Mouse (Mus musculus): ENCODE data around the gene Npepl1. TPM values are rescaled to one million over a fixed set of nuclear protein-coding genes. Genes with fewer than 3 reads are reported as not detected.
A peak's percentile ranks its signal among the peaks of the same experiment; 100 is the strongest.

Npepl1 gene
- total RNA-seq (2021): 65.4 and 71.0 TPM in 2 replicates
- long read RNA-seq, experiment 1, transcript Npepl1-201 (12 exons, 2,467 nt): major isoform, 130 of 197 reads
- long read RNA-seq, experiment 1, partial matches to known transcripts: 11 of 197 reads
- long read RNA-seq, experiment 1, other reads (novel, unspliced or antisense): 56 of 197 reads
- long read RNA-seq, experiment 2, transcript Npepl1-201 (12 exons, 2,467 nt): major isoform, 82 of 159 reads
- long read RNA-seq, experiment 2, partial matches to known transcripts: 12 of 159 reads
- long read RNA-seq, experiment 2, other reads (novel, unspliced or antisense): 65 of 159 reads

GRCm38 (mm10) chr2:174109991-174110782 is at the start of gene Npepl1:
Gene Npepl1 (plus strand): TSS chr2:174110349.
- DNase-seq: peak; percentile 84

DNA sequence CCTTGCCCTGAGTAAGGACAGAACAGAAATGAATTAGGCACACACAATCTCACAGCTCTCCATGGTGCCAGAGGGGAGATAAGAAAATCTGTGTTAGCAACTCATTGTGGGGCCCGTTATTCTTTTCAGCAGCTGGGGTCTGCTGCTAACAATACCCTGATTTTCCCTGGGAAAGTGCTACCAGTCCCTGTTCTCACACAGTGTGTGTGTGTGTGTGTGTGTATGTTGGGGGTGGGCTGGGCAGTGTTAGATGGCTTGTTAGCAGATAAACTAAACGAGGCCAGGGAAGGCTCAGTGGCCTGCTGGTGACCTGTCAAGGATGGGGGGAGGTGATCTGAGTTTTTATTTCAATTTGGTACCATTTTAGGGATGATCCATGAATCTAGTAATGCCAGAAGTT is 48.9 kb upstream of the Npepl1 start:
- DNase-seq: no peak

GRCm38 (mm10) chr2:174063074-174063473 is 47.1 kb upstream of the Npepl1 start:
- DNase-seq: no peak

DNA sequence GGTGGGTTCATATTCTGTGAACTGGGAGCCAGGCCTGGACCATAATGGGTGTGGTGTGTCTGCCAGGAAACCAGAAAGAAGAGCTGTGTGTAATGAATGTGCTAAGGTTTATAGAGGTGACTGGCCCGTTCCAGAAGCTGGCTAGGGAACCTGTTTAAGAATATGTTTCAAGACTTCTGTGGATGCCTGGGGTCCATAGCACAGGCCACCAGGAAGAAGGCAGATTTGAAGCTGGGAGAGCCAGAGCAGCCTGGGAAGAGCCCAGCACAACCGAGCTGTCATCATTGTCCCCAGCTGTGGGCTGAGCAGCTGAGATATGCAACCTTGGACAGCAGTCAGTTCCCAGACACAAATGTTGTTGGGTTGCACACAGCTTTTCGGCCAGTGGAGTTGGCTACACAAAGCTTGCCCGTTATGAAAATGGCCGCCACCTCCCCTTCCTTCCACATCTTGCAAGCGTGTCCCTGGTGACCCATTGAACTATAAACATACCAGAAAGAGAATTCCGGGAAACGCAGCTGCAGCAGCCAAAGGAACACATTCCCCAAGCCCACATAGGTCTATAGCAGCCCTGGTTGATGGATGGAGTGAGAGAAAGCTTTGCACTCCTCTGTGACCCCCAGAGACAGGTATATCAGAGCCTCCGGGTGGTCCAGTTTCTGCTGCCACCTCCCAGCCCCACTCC is 46.5 kb upstream of the Npepl1 start:
- DNase-seq: no peak

GRCm38 (mm10) chr2:174067793-174068419 is 42.2 kb upstream of the Npepl1 start:
- no peak for DNase-seq

- DNase-seq: no peak
Observed at GRCm38 (mm10) chr2:174069532-174070049, 40.6 kb upstream of the Npepl1 start.

GRCm38 (mm10) chr2:174071406-174071805 is 38.7 kb upstream of the Npepl1 start:
- DNase-seq: peak; percentile 60

- peak; percentile 30 for DNase-seq
Observed at GRCm38 (mm10) chr2:174073156-174073790, 36.9 kb upstream of the Npepl1 start.

GRCm38 (mm10) chr2:174074621-174075020 is 35.5 kb upstream of the Npepl1 start:
- DNase-seq: peak; percentile 24

DNA sequence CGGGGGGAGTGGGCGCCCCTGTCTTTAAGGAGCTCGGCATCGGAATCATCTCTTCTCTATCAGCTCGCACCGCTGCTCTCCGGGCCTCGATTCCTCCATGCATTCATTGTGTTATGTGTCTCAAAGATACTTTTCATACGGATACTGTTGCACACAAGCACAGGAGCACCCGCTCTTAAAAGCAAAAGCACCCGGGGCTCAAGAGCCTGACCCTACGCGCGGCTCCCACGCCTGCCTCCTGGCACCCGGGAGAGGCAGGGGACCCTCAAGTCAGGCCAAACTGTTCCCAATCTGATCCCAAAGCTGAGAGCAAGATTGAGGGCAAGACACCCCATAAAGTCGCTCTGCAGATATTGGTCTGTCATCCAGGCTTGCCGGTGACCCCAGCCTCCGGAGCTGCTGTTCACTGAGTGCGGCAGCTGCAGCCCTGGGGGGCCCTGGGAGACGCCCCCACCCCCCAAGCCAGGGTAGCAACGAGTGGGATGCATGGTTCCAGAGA is 35.0 kb upstream of the Npepl1 start:
- DNase-seq: peak; percentile 19

- DNase-seq: peak; percentile 97
Observed at GRCm38 (mm10) chr2:174075673-174076432, 34.3 kb upstream of the Npepl1 start, which contains the start of gene Stx16. Gene Stx16 (plus strand): TSS chr2:174076308.

DNA sequence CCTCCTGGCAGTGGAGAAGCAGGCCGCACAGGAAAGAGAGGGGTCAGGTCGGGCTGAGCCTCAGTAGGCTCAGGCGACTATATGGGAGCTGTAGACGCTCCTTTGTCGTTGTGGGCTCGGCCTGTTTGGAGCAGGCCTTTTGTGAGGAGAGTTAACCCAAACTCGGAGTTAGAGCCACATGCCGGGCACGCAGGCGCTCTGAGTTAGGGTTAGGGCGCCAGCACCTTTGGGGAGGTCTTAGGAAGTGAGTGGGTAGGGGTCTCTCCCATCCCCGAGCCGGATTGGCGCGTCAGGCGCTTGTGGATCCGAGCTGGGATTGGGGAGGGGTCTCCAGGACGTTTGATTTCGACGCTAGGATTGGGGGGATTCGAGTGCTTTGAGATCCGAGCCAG is 33.7 kb upstream of the Npepl1 start:
- no peak for DNase-seq

- peak; percentile 45 for DNase-seq
Observed at GRCm38 (mm10) chr2:174077004-174077695, 33.0 kb upstream of the Npepl1 start.

GRCm38 (mm10) chr2:174077776-174078338 is 32.3 kb upstream of the Npepl1 start:
- no peak for DNase-seq

GRCm38 (mm10) chr2:174081833-174082232 is 28.3 kb upstream of the Npepl1 start:
- DNase-seq: no peak

- DNase-seq: no peak
Observed at GRCm38 (mm10) chr2:174082380-174082918, 27.7 kb upstream of the Npepl1 start.

GRCm38 (mm10) chr2:174095086-174095485 is 15.1 kb upstream of the Npepl1 start:
- DNase-seq: no peak

GRCm38 (mm10) chr2:174102399-174102798 is 7.8 kb upstream of the Npepl1 start:
- DNase-seq: no peak

DNA sequence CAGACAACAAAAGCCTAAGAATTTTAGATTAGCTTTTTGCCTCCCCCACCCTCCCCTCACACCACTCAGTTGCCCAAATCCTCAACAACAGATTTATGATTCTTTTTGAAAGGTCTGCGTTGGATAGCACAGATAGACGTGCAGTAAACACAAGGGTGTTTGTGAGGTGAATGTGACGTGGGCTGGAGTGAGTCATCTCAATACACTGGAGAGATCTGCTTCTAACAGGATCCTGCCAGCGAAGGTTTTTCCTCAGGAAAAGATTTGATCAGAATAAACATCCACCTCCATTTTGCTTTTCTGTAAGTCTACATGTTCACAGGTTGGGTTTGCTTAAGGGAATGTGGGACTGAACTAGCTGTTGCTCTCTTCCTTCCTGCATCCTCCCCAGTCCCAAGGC is 6.6 kb upstream of the Npepl1 start:
- no peak for DNase-seq
